Mouse (Mus musculus) kidney, adult 18-20 months (tissue): ENCODE measurements around the gene Kcnj6.
"Not testable (repeated sequence)": the region's sequence is repeated elsewhere in the genome, so short reads cannot be mapped to it uniquely, and the experiment has no call there.

Experiments used
- DNase-seq: peaks from one replicate; pipeline ENCODE4 v3.0.0; 2021

Kcnj6 gene

DNA sequence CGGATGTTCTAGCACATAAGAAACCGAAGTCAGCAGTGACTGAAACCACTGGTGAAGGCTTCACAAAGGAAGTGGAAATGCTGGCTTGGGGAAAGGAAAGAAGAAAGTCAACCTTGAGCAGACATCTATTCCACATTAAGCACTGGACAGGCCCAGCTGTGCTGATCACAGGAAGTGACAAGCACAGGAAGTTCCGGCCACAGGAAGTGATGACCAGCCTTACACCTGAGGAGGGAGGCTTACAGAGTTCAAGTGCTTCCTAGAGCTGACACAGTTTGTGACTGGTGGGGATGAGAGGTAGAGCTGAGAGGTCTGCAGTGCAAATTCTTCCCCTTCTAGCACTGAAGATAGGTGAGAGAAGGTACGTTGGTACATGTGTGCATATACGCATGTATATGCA, 151.5 kb downstream of the Kcnj6 start:
- no peak for DNase-seq

DNA sequence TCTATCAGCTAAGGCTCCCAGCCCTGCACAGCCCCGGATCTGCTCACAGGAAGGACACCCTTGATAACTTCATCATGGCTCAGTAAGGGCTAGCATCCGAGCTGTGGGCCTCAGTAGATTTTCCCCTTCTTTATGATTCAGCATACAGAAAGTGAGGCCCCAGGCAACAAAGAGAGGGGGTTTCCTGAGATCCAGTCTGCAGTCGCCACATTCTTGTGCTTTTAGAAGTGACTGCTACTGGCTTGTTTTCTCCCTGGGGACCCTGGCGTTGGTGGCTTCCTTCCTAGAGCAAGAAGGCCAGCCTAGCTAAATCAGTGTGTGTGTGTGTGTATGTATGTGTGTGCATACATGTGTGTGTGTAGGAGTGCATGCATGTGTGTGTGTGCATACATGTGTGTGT, 152.7 kb downstream of the Kcnj6 start:
- DNase-seq: no peak

DNA sequence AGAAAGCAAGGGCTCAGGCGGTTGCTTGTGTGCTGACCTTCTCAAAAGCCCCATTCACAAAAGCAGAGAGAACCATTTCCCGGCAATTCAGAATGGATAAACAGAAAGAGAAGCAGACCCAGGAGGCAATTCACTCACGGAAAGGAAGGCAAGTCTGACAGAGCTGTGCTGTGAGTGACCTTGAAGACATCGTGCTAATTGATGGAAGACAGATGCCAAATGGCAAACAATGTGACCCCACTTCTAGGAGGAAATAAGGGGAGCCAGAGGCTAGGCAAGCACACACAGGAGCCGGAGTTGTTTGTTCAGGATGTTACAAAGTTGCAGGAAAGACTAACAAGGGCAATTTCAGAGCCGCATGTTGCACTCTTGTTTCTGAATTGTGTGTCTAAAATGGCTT, 158.1 kb downstream of the Kcnj6 start:
- DNase-seq: no peak

DNA sequence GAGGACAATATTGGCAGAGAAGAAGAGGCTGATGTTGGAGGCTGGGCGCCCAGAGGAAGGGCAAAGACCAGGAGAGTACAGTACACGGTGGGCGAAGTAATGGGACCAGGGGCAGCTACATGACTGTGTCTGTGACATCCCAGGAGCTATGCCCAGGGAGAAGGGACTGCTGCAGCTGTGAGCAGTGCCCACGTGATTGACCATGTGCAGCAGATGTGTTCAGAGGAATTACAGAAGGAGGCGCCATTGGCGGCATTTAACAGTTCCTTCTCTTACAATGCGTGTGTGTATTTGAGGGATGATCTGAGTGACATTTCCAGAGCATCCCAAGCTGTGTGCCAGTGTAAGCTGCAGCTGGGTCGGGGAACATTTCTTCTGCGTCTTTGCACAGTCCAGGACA, 159.6 kb downstream of the Kcnj6 start:
- no peak for DNase-seq

DNA sequence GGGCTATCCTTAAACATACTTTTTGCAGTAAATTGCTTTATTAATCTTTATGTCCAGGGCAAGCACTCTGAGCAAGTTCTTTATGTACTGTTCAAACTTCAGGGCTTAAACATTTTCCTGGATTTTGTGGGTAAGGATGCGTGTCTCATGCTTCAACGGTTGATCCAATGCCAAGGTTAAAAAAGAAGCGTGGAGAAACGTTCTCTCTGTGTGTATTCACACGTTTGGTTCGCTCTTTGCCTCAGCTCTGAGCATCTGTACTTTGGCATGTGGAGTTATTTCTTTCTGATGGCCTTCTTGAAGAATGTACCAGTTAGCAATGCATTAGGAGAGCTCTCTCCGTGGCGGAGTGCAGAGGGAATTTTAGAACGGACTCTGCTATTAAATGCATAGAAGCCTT, 163.0 kb downstream of the Kcnj6 start:
- no peak for DNase-seq

DNA sequence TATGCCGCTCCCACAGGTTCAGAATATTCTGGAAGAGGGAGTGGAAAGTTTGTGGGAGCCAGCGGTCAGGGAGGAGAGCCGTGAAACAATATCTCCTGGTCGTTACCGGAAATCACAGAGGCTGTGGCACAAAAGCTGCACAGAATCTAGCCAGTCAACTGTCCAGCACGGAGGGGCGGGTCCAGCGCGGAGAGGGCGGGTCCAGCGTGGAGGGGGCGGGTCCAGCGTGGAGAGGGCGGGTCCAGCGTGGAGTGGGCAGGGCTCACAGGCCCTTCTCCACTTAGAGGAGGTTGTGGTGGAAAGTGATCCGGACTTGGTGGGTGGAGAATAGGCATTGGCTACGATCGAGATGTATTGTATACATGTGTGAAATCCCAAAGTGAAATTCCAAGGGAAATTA, 169.3 kb downstream of the Kcnj6 start:
- no peak for DNase-seq

DNA sequence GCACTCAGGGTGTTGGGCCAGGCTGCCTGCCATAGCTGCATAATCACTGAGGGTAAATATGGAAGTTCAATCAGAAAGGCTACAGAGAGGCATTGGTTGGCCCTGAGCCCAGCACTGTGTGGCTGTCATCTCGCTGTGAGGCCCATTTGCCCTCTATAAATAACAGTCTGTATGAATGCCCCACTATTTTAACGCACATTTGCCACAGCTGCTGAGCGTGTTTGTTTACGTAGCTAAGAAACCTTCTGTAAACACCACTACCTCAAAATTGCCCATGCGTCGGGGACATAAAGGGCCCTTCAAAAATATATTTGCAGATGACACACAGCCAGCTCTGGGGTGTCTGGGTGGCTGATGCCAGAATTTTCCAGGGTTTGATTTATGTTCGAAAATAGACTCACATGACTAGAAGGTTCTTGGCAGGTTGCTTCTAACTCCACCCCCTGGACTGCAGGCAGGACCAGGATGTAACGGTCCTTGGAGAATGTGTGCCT, 170.4 kb downstream of the Kcnj6 start:
- no peak for DNase-seq

DNA sequence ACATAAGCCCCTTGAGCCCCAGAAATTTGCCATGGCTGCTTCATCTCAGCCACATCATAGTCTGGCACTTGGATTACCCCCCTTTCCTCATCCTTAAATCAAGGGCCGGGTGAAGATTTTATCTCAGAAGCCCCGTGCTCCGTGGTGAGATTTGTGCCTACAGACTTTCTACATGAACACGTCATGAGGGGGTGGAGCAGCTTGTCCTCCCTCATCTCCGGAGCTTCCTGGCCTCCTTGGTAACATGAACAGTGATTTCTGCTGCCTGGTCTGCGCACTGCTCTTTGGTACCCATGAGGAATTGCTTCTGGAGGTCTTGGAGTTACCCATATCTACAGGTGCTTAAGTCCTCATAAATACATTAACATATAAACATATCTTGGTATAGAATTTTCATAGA, 172.2 kb downstream of the Kcnj6 start:
- no peak for DNase-seq

DNA sequence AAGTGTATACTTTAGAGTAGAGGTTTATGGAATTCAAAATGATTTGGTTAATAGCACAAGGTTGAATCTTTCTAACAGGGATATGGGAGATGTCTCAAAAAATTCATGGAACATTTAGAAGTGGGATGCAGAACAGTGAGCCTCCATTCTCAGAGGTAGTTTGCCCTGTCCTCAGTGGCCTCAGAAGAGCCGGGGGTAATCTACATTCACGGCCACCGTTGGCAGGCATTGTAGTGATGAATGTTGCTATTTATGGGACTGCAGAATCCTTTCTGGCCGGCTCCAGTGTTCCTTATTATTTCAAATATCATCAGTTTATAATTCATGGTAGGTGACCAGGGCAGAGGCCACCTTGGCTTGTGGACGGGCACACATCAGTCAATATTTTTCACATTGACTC, 174.9 kb downstream of the Kcnj6 start:
- DNase-seq: no peak

DNA sequence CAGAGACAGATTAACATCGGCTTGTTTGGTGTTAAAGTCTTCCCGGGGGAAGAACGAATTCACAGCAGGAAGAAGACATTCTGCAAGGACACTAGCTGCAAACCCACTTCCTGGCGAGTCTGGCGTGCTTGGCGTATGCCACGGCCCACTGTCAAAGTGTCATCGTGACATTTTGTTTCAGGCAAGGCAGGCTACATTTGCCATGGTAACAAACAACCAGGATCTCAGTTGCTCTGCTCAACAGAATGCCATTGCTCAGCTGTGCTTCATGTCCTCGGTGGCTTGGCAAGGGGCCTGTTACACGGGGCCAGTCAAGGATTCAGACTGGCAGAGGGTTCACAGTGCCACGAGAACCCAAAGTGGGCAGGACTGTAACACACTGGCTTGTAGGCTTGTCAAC, 175.9 kb downstream of the Kcnj6 start:
- DNase-seq: no peak

DNA sequence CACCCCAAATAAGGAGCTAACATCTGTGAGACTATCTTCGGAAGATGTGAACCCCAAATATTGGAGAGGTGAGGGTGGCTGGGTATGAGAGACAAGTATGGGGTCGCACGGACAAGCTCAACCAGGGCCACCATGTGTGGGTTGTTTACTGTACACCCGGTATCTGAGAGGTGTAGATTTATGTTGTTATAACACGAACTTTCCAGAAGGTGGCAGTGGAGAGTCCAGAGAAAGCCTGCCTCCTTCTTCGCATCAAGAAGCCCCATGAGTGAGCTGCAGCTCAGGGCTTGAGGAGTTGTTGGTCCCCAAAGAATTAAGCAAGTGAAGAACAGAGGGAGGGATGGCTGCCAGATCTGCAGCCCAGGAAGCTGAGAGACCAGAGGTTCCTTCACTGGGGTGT, 181.1 kb downstream of the Kcnj6 start:
- DNase-seq: peak; percentile 7

DNA sequence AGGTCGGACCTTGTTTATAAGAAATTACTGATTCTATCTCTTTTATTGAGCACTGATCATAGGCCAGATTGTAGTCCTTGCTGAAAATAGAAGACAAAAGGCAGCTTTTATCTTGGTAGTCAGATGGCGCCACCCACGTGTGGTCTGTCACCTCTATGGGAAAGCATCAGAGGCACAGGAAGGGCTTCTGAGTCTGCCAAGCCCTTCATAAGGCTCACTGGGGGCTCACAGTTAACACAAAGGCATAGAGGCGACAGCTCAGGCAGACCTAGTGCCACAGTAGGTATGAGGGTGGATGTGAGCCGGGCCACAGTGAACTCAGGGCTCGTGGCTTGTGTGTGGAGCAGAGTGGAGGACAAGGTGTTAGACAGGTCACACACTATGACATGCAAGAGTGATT, 181.6 kb downstream of the Kcnj6 start:
- no peak for DNase-seq

DNA sequence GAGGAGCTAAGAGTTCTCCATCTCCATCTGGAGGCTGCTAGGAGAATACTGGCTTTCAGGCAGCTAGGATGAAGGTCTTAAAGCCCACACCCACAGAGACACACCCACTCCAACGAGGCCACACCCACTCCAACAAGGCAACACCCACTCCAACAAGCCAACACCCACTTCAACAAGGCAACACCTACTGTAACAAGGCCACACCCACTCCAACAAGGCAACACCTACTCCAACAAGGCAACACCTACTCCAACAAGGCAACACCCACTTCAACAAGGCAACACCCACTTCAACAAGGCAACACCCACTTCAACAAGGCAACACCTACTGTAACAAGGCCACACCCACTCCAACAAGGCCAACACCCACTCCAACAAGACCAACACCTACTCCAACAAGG, 188.2 kb downstream of the Kcnj6 start:
- DNase-seq: not testable (repeated sequence)

DNA sequence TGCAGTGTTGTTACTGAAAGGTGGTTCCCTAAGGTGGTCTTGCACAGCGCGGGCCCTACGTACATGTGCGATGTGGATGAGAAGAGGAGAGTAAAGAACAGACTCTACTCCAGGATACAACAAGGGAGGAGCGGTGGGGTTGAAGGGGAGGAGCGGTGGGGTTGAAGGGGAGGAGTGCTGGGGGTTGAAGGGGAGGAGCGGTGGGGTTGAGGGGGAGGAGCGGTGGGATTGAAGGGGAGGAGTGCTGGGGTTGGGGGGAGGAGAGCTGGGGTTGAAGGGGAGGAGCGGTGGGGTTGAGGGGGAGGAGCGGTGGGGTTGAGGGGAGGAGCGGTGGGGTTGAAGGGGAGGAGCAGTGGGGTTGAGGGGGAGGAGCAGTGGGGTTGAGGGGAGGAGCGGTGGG, 199.3 kb downstream of the Kcnj6 start:
- no peak for DNase-seq

DNA sequence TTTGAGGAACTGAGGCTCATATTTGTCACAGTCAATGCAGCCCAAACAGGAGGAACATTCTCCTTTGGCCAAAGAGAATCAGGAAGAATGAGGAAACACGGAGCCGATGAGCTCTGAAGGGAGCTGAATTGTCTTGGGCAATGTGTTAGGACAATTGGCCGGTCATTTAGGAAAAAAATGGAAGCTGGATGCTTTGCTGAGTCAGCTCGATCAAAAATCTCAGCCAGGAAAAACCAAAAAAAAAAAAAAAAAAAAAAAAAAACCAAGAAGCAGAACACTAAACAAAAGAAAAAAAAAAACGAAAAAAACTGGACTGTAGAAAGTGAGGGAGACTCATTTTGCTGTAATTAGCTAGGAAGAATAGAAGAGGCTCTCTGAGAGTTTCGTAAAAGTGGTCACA, 200.1 kb downstream of the Kcnj6 start:
- DNase-seq: no peak

DNA sequence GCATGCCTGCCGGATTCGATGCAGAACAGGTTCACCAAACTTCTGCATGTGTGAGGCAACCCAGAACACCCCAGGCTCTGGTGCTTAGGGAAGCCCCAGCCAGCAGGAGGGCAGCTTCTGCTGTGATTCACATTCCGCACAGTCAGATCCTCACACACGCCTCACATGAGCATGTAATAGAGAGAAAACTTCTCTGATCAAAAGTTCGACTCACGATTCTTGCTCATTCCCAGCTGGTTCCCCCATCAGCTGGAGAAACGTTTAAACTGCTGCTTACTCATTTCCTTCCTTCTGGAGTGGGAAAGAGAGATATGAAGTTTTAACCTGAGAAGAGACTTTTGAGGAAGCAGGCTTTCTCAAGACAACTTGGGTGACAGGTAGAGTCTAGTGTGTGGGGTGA, 204.5 kb downstream of the Kcnj6 start:
- DNase-seq: no peak

DNA sequence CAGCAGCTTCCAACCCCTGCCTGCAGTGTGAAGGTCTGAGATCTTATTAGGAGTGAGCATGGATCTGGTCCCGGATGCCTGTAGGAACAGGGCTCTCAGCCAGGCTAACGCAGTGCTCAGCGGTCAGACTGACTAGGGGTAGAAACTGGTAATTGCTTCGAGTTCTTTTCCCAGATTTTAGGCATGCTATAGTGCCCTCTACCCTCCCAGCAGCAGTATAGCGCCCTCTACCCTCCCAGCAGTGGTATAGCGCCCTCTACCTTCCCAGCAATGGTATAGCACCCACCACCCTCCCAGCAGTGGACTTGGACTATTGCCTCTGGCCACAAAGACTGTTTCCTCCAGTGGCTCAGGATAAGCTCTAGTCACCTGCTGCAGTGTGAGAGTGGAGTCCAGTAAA, 207.5 kb downstream of the Kcnj6 start:
- no peak for DNase-seq

DNA sequence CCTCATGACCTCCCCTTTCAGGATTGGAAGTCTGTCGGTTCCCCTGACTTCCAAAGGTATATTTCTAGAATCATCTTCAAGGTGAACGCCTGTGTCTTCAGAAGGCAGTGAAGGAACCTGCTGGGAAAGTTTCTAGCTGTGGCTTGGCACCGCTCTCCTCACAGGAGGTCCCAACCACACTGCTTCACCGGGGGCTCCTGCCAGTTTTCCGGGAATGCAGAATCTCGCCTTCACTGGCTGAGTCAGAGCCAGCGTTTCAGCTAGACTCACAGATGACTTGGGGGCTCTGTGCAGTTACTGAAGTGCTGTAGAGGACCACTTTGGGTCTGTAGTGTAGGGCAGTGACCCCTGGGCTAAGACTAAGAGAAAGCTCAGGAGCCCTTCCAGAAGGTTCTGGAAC, 208.8 kb downstream of the Kcnj6 start:
- no peak for DNase-seq

DNA sequence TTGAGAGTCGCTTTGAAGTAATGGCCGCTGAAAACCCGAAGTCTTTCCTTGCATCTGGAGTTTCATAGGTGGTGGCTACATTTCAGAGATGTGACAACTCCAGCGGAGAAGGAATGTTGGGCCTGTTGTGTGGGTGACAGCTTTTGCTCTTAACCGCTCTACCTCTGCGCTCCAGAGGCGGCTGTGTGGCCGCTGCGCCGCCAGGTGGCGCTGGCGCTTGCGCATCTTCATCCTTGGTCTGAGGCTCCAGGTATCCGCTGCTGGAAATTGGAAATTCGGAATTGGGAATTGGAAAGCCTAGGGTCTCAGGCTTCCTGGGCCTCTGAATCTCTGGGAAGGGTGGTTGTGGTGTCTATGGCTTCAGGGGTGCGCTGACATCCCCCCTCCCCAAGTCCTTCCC, 209.3 kb downstream of the Kcnj6 start:
- DNase-seq: peak; percentile 51

DNA sequence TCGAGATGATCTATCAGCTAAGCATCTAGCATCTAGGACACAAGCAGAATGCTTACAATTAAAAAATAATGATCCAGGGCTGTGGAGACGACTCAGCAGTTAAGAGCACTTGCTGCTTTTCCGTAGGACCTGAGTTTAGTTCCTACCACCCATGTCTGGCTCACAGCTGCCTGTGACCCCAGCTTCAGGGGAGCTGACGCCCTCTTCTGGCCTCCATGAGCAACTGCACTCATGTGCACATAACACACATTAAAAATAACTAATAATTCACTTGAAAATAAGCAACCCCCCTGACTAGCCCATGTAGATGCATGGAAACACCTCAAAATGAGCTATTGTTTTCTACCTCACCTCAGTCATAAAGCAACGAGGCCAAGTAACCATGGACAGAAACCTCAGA, 211.6 kb downstream of the Kcnj6 start:
- DNase-seq: no peak

DNA sequence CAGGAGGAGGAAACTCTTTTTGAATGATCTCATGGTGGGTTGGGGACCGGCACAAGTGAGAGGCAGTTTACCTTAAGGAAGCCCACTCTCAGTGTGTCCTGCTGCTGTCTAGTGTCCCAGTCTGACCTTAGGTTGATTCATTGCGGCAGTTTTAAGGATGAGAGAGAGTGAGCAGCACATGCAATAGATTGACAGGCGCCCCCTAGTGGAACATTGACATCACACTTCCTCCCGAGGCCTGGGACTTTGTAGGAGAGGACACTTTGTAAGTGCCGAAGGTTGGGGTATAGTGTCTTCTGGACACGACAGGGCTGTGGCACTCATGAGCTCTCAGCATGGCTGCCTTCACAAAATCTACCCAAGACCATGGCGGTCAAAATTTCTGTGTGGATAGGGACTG, 213.8 kb downstream of the Kcnj6 start:
- peak; percentile 4 for DNase-seq

DNA sequence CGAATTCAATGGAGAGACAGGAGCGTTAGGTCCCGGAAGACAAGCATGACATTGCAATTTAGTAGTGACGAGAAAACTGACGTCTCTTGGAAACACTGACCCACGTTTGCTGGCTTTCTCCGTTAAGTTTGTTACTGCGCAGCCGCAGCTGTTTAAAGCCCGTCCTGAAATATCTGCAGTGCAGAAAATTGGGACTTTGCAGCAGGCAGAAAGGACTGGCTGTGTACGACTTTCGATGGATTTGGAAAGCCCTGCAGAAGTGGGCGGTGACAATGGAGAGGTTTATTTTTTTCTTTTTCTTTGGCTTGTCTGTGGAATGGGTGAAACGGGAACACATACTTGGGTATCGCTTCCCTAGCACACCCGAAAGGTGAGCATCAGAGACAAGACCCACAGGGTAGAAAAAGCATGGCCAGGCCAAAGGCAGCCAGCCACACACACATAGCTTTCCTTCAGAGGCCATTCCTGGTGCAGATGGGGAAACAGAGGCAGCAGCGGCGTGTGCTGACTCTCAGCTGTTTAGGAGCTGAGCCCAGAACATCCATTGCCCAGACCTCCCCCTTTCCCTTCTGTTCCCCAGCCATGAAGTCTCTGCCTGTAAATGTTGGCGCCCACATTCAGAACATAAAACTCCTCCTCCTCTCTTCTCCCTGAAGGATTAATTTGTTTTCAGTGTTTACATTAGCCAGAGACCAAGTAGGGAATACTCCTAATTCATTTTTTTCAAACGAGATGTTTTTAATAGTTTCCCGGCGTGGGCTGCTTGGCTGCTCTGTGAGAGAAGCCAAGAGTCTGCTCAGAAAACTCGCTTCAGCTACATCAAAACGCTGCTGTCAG, 215.2 kb downstream of the Kcnj6 start:
- DNase-seq: no peak

DNA sequence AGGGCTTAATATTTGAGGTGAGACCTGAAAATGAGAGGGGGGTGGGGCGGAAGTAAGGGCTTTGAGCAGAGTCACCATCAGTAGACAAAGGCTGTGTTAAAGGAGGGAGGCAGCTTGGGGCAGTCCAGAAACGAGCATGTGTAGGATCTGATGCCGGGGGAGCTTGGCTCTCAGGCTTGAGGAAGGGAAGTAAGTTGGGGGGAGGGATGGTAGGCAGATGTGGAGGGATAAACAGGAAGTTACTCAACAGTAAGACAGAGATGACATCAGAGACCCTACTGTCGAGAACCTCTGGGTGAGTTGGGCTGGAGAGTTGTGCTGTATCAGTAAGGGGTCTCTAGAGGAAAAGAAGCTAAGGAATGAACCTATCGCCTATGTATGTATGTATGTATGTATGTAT, 223.6 kb downstream of the Kcnj6 start:
- no peak for DNase-seq

DNA sequence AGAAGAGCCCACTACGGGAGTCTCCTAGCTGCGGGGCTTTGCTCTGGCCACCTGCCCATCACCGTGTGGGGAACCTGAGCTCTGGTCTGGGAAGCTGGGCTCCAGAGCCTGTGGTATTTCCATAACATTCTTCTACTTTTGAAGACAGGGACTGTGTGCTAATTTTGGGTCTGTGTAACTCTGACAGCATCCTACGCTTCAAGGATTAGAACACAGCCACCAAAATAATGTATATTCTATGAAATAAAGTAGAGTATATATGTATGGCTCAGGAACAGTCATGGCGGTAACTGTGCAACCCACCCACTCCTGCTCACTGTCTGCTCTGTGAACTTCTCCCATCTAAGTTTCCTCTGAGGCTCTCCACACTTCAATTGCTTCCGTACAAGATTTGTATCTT, 229.9 kb downstream of the Kcnj6 start:
- no peak for DNase-seq

DNA sequence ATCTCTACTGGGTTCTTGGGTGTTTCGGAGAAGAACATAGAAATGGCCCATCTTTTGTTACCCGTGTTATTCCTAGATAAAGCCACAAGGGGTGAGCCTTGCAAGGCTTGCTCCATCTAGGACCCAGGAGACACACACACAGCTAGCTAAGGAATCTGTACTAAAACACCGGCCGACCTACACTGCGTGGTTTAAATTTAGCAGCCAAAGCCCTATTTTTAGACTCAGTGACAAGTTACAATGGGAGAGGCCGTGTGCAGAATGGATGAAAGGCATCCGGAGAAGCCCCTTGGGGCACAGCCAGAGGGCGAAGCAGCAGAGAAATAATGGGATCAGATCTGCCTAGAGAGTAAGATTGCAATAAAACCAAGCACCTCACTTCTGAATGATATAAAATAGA, 232.4 kb downstream of the Kcnj6 start:
- no peak for DNase-seq
